In the genomic region with DNA sequence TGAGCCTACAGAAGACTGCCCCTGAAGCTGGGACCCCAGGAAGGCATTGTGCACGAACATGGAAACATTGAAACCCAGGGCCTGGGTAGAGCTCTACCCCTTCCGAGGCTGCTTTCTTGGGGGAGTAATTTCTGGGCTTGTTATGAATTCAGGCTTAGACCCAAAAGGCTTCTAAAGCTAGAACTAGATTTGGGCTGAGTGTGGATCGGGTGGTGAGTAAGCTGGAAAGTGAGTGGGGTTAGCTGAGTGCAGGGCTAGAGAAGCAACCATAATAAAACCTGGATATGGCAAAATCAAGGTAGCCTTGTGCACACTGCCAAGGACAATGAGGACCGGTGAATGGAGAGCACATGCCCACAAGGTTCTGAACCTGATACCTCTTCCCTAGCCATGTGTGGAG, we compare ENCODE assay signal across 34 mouse cellular contexts. TPM values are rescaled to one million over a fixed set of nuclear protein-coding genes. Genes with fewer than 3 reads are reported as not detected.
"Had no signal": no experiment of that assay in that cellular context is flagged by ENCODE, and none has a peak within 500 bp of the region (broad histone marks: within the 10 kb centered on the region; RNA-seq: fewer than 3 reads in every experiment).

No protein-coding gene starts in this region.

- H3K36me3 ChIP-seq: embryonic facial prominence, embryonic 10.5 days; embryonic facial prominence, embryonic 12.5 days; embryonic facial prominence, embryonic 13.5 days; embryonic facial prominence, embryonic 15.5 days; forebrain, embryonic 10.5 days had no signal

- H3K4me3 ChIP-seq: embryonic facial prominence, embryonic 10.5 days; embryonic facial prominence, embryonic 12.5 days; embryonic facial prominence, embryonic 13.5 days; embryonic facial prominence, embryonic 15.5 days; erythroblast, embryonic 14.5 days; forebrain, embryonic 10.5 days; forebrain, embryonic 12.5 days; forebrain, embryonic 13.5 days; forebrain, embryonic 15.5 days; gastrocnemius, adult 2 months; heart, adult 2 months had no signal

- DNase-seq: cerebellum, adult 18-20 months; cerebellum, adult 2 months; cerebellum, adult 8-10 months; cerebellum, adult 9-10 months; cerebellum, adult 9-11 months; cerebellum, postnatal 10 days; cerebellum, postnatal 14 days; cerebellum, postnatal 25 days; cerebellum, postnatal 36 days; embryo, embryonic 11 days; forebrain, postnatal 0 days; gastrocnemius, adult 2 months; gastrocnemius, postnatal 10 days; gastrocnemius, postnatal 14 days; gastrocnemius, postnatal 25 days; gastrocnemius, postnatal 36 days; heart, adult 11 months; heart, adult 18-20 months; heart, adult 2 months had no signal

- H3K9ac ChIP-seq: embryonic facial prominence, embryonic 12.5 days; embryonic facial prominence, embryonic 13.5 days; embryonic facial prominence, embryonic 15.5 days; forebrain, embryonic 12.5 days; forebrain, embryonic 13.5 days; forebrain, embryonic 15.5 days; forebrain, postnatal 0 days had no signal

- H3K9me3 ChIP-seq: embryonic facial prominence, embryonic 10.5 days; embryonic facial prominence, embryonic 12.5 days; embryonic facial prominence, embryonic 13.5 days; embryonic facial prominence, embryonic 15.5 days; forebrain, embryonic 10.5 days; forebrain, embryonic 12.5 days; forebrain, embryonic 13.5 days; forebrain, embryonic 15.5 days had no signal

- H3K27me3 ChIP-seq: forebrain, embryonic 15.5 days had no signal

- H3K27ac ChIP-seq: embryonic facial prominence, embryonic 10.5 days; embryonic facial prominence, embryonic 12.5 days; embryonic facial prominence, embryonic 13.5 days; embryonic facial prominence, embryonic 15.5 days; forebrain, embryonic 10.5 days; forebrain, embryonic 12.5 days; forebrain, embryonic 13.5 days; forebrain, embryonic 15.5 days; gastrocnemius, adult 2 months; heart, adult 2 months had no signal

- H3K4me1 ChIP-seq: embryonic facial prominence, embryonic 12.5 days; embryonic facial prominence, embryonic 13.5 days; embryonic facial prominence, embryonic 15.5 days; forebrain, embryonic 13.5 days; forebrain, embryonic 15.5 days had no signal

- ATAC-seq: forebrain, embryonic 13.5 days; forebrain, embryonic 14.5 days; forebrain, embryonic 15.5 days; forebrain, embryonic 16.5 days; forebrain, postnatal 0 days had no signal

- H3K4me2 ChIP-seq: embryonic facial prominence, embryonic 12.5 days; embryonic facial prominence, embryonic 13.5 days; embryonic facial prominence, embryonic 15.5 days; forebrain, embryonic 12.5 days; forebrain, embryonic 13.5 days; forebrain, embryonic 15.5 days had no signal

RNA-seq across cellular contexts. Expression of a gene that starts 12.6 kb away (rescaled TPM):
- total RNA-seq: common myeloid progenitor, adult 5-6 weeks; gastrocnemius, adult 18-20 months; gastrocnemius, adult 2 months; gastrocnemius, adult 8-10 months; gastrocnemius, postnatal 14 days; gastrocnemius, postnatal 25 days; gastrocnemius, postnatal 36 days; granulocyte monocyte progenitor cell, adult 5-6 weeks; heart, adult 18-20 months; heart, adult 2 months had no signal
- polyA plus RNA-seq: erythroblast, embryonic 14.5 days had no signal

RNA-seq across cellular contexts. Expression of a gene that starts 13.9 kb away (rescaled TPM):
- total RNA-seq: forebrain, postnatal 0 days; gastrocnemius, postnatal 25 days had no signal
- polyA plus RNA-seq: erythroblast, embryonic 14.5 days had no signal
